Mouse (Mus musculus) cerebellum, adult 8-10 months (tissue): ENCODE data around the gene Acta2.
"Not testable (repeated sequence)": the region's sequence is repeated elsewhere in the genome, so short reads cannot be mapped to it uniquely, and the experiment has no call there.

Source experiments
- DNase-seq: peaks from one replicate; pipeline ENCODE4 v3.0.0; 2022

Acta2 gene

GRCm38 (mm10) chr19:34217761-34218160 is 37.6 kb downstream of the Acta2 start:
- no peak for DNase-seq

DNA sequence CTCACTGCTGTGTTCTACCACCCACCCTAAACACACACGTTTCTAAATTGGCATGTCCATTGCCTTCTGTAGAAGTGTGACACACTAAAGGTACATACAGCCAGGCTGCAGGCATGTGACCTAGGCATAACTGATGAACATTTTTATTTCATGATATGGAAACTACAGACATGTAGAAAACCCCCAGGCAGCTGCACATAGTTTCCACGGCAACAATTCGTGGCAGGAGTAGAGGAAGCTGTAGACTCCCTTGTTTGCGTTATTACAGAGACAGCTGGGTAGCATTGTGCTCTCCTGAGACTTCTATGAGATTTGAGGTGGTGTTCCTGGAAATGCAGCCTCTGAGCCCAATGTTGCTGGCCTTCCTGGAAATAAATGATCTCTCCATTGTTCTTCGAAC is 38.4 kb downstream of the Acta2 start:
- DNase-seq: no peak

- DNase-seq: no peak
These were observed 41.3 kb downstream of the Acta2 start for GRCm38 (mm10) chr19:34214136-34214535.

GRCm38 (mm10) chr19:34213251-34213645 is 42.1 kb downstream of the Acta2 start:
- DNase-seq: no peak

DNA sequence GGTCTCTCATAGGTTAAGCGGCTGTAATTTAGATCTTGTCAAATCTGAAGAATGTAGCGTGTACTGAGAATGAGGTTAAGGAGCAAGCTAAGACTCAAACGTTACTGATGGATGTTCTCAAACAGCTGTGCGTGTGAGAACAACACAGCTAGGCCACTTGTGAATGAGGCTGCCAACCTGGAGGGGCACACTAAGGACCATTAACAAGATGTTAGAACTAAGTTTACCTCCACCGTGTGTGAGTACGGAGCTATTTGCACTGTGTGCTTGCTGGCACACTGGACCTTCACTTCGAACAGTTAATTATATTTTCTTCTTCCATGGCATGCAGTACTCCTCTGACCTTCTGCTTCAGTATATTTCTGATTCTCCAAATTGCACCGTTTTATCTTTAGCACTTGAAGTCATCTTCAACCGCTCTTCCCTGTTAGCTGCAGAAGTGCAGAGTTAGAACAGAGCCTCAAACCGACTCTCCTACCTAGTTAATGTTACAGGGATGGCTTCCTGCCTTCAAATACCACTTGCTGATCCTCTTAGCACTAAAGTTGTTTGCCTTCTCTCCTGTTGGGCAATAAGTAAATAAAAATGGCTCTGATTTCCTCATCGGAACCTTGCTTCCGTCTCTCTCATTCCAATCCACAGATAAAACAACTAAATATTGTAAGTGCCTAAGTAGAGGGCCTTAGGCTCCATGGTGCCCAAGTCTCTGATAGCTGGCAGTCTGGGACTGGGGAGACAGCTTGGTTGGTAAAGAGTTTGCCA is 42.7 kb downstream of the Acta2 start:
- DNase-seq: no peak

- no peak for DNase-seq
These were observed 44.5 kb downstream of the Acta2 start for GRCm38 (mm10) chr19:34210841-34211240.

DNA sequence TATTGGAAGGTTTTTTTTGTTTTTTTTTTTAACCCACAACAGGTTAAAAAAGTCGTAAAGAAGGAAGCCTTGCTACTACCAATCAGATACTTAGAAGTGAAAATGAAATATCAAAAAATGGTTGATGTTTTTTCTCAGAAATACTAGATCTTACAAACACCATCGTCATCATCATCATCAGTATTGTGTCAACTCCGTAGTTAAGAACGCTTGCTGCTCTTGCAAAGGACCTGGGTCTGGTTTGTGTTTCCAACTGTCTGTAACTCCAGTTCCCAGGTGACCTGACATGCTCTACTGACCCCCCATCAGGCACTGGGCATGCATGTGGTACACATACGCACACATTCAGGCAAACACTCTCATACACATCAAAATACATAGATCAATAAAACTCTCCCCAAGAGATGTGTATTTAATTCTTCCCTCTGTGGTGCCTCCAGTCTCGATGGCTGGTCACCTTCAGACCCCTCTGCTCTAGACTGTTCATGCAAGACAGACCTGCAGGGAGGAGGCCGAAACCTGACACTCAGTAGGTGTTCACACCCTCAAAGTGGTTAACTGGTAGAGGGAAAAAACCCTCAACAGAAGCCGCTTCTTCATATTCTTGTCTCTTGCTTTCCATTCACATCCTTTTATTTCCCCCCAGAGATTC is 45.3 kb downstream of the Acta2 start:
- no peak for DNase-seq

DNA sequence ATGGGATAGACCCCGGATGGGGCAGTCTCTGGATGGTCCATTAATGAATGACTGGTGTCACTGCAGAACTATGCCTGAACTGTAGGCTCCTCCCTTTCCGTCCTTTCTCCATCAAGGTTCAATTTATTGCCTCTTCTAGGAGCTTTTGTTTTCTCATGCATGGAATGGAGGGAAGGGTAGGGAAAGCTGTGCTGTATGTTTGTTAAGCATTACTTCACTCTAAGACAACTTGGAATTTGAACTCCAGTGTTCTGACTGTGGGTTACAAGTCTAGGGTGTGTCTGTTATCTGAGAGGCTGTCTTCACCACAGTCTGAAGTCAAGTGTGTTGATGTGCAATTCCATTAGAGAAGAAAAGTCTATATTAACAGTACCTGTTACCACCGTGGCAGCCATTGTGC is 46.4 kb downstream of the Acta2 start:
- DNase-seq: no peak

GRCm38 (mm10) chr19:34206760-34207440 is 48.5 kb downstream of the Acta2 start:
- DNase-seq: no peak

- not testable (repeated sequence) for DNase-seq
These were observed 49.3 kb downstream of the Acta2 start for GRCm38 (mm10) chr19:34206128-34206527.

GRCm38 (mm10) chr19:34202668-34203067 is 52.7 kb downstream of the Acta2 start:
- no peak for DNase-seq

DNA sequence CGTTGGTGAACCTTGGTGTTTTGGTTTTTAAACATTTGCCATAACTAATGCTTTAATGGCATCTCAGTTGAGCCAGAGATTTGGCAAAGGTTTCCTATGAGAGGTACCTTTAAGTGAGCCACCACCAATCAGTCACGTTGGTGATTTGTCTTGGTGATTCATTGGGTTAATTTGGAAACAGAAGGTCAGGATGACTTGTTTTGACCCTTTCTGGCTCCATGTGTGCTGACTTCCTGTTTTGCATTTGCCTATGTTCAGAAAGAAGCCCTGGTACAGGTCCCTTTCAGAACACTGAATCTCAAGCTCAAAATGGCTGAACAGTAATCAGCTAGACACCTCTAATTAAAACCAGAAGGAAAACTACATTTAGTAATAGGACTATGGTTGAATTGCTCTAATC is 55.9 kb downstream of the Acta2 start:
- no peak for DNase-seq

GRCm38 (mm10) chr19:34198901-34199300 is 56.5 kb downstream of the Acta2 start:
- no peak for DNase-seq

DNA sequence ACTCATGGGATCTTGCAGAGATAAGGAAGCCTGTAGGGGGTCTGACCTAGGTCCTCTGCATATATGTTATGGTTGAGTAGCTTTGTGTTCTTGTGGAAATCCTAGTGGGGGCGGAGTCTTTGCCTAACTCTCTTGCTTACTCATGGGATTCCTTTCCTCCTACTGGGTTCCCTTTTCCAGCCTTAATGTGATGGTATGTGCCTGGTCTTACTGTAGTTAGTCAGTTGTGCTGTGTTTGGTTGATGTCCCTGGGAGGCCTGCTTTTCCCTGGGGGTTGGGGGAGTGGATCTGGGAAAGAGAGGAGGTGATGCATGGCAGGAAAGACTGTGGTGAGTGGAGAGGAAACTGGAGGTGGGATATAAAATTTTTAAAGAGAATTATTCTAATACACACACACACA is 57.3 kb downstream of the Acta2 start:
- no peak for DNase-seq

DNA sequence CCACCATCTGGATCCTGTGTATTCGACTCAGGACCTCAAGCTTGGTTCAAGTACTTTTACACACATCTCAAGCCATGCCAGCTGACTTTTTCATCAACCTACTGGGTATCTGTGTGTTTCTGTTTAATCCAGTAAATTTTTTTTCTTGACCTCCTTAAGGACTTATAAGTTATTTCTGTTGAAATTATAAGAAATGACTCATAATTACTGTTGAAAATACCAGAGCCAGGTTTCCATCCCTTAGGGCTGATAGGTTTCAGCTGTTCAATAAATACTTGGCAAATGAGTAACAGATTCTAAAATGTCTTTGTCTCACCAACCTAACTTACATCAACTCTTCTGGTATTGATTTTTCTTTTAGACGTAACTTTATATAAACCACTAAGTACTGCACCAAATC is 60.4 kb downstream of the Acta2 start:
- DNase-seq: no peak

- DNase-seq: no peak
These were observed 61.2 kb downstream of the Acta2 start for GRCm38 (mm10) chr19:34194132-34194745.

- DNase-seq: no peak
These were observed 61.7 kb downstream of the Acta2 start for GRCm38 (mm10) chr19:34193683-34194082.

- DNase-seq: peak; percentile 21
These were observed 62.2 kb downstream of the Acta2 start for GRCm38 (mm10) chr19:34193149-34193548.

GRCm38 (mm10) chr19:34192008-34192963 is 63.1 kb downstream of the Acta2 start, which contains the start of gene Stambpl1:
TSS of gene Stambpl1 (plus strand) at chr19:34192229.
- DNase-seq: peak; percentile 70

GRCm38 (mm10) chr19:34191645-34192007 is 63.8 kb downstream of the Acta2 start:
- no peak for DNase-seq
